Mouse (Mus musculus): Measurements from ENCODE around the gene Hivep3. TPM values are rescaled to one million over a fixed set of nuclear protein-coding genes. Genes with fewer than 3 reads are reported as not detected.

Hivep3 gene
- total RNA-seq, 1 experiment from 2014 or later = 8.5 TPM

GRCm38 (mm10) chr4:120058794-120059193 lies 325.2 kb downstream of the Hivep3 start:
- no peak for DNase-seq

DNA sequence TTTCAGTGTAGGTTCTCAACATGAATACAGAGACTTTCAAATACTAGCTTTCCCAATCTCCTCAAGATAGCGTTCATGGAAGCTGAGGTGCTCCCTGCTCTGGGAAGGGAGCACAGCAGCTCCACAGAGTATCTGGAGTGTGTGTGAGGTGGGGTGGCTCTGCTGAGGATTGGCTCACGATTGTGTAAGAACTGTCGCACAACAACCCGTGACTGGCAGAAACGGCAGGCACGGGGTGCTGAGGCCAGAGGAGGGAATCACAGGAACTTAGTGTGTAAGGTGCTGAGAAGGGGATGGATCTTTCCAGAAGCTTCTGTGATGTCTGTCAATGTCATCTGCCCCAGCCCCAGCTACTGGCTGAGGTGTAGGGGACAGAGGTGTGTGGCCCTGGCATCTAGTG lies 328.1 kb downstream of the Hivep3 start:
- DNase-seq = no peak

GRCm38 (mm10) chr4:120062198-120062597 lies 328.6 kb downstream of the Hivep3 start:
- no peak for DNase-seq

DNA sequence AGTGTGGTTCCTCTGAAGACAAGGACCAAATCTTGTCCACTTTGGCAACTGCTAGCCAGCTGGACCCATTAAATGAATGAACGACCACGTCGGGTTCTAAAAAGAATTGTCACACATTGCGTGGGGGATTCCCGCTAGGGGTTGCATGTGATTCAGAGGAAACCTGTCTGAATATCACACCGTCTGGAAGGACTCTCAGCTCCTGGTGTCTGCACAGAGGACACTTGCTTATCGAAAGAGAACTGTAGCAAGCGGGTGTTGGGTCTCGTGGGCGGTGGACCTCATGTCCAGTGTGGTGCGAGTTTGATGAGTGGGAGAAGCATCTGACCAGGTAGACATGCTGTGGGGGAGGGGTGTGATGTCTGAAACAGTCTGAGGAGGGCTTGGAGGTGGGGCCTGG lies 329.2 kb downstream of the Hivep3 start:
- DNase-seq = no peak

DNA sequence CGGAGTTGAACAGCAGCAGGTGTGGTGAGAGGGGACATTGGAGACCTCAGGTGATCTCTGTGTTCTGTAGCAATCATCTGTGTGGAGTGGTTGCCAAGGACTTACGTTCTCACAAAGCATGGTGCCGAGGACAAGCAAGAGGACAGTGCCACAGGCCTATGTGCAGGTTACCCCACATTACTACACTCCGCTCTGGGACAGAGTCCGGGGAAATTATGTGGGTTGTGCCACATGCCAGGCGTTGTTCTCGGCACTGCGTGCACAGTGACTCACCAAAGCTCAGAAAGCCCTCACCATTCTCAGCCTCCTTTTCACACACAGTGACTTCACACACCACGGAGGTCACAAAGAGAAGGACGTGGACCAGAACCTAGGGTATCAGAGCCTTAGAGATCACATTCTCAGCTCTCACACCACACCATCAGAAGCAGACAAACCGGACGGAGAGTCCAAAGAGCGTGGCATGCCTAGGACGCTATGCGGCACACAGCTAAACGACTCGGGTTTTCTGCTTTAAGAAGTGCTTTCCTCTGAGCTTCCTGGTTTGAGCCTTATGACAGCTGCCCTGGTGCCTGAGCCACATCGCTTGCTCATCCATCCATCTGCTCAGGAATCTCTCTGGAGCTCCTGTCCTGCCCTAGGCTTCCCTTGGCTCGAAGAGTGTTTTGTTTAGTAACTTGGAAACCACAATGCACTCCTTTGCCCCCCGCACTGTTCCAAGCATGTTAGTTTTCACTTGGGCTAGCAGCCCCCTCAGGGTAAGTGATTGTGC lies 330.0 kb downstream of the Hivep3 start:
- no peak for DNase-seq

GRCm38 (mm10) chr4:120064696-120065095 lies 331.1 kb downstream of the Hivep3 start, which contains the start of gene AL607142.1:
Gene AL607142.1, plus strand, starts transcription at chr4:120064996.
- no peak for DNase-seq

- no peak for DNase-seq
Measured at GRCm38 (mm10) chr4:120066841-120067591, 333.4 kb downstream of the Hivep3 start.

- no peak for DNase-seq
Measured at GRCm38 (mm10) chr4:120067592-120068235, 334.1 kb downstream of the Hivep3 start.

DNA sequence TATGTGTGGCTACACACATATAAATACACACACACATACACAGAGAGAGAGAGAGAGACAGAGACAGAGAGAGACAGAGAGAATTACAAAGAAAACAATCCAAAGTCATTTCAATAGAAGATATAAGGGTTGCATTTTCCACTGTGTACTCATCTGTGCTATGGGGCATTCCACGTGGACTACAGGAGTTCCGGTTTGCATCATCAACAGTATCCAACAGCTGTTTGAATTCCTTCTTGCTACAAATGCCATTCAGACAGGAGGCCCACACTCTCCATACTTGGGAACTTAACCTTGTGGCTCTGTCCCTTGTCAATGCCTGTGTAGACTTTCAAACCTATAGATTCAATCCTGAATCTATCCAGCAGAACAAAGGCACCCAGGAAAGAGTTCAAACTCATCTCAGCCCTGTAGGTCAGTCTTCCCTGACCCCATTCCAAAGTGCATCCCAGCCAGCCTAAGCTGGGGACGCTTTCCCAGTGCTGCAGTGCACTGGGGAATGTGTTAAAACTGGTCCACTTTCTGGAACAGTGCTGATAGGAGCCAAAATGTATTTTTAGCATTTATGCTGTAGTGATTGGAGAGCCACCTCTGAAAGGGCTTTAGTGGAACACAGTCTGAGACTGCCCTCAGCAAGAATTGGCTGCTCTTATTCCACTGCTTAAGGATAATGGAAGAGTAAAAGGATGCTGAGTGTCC lies 335.4 kb downstream of the Hivep3 start:
- DNase-seq = no peak

DNA sequence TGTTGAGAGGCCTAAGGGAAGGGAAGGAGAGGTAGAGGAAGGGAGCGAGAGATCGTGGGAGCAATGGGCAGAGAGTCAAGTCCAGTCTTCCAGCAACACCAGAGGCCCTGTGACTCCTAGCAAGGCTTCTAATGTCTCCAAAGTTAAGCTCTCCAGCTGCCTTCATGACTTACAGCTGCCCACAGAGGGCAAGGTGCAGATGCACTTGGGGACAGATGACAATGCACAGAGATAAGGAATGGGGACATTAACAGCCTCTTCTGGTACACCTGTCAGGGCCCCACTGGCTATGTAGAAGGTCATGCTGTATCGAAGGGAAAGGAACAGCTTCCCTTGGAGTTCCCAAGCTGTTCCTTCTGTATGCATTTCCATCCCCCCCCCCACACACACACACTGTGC lies 336.0 kb downstream of the Hivep3 start:
- DNase-seq = no peak

- DNase-seq = no peak
Measured at GRCm38 (mm10) chr4:120071411-120071810, 337.8 kb downstream of the Hivep3 start.

- no peak for DNase-seq
Measured at GRCm38 (mm10) chr4:120071842-120072507, 338.4 kb downstream of the Hivep3 start.

DNA sequence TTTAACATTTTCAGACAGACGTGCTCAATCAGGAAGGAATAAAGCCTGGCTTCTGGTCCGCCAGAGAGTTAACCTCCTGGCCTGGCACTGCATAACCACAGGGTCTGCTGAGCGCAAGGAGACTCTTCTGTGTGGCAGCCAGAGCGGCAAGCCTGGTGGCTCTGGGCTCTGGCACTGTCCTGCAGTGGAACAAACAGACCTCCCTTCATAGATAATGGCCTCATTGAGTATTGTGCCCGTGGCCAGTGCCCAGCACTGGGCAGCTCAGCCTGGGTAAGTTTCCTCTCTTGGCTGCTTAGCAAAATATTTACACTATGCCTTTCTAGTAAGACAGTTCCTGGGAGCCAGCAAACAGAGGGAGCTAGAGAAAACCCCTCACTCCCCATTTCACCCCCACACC lies 340.5 kb downstream of the Hivep3 start:
- no peak for DNase-seq

- no peak for DNase-seq
Measured at GRCm38 (mm10) chr4:120077322-120077721, 343.7 kb downstream of the Hivep3 start.

DNA sequence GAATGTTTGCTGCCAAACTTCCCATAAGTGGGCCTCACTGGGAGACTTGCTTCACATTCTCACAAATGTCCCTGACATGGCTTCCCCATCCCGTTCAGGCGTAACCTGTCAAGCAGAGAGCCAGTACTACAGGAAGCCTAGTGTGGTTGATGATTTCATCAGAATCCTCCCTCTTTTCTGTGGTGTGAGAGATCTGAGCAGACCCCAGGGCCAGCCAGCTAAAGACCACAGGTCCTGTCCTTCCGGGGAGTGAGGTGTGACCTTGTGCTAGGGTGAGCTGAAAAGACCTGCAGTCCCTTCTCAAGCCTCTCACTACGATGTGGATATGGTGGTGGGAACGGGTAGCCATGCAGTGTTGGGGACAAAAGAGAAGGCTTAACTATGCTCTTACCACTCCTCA lies 348.9 kb downstream of the Hivep3 start:
- no peak for DNase-seq

DNA sequence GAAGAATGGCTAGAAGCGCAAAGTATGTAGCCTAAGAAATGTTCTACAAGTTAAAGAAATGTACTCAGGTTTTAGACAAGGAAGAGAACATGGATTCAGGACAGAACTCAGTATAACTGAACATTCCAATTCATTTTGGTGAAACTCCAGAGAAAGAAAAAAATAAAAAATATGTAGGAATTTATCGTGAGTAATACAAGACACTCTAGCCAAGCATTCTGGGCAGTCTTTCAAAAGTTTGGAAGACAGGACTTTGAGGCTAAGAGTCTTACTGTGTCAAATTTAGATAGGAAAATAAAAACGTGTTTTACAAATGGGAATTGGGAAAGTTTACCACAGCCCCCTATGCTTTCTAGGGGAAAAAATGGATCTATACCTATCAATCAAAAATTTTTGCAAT lies 350.1 kb downstream of the Hivep3 start:
- DNase-seq = no peak

DNA sequence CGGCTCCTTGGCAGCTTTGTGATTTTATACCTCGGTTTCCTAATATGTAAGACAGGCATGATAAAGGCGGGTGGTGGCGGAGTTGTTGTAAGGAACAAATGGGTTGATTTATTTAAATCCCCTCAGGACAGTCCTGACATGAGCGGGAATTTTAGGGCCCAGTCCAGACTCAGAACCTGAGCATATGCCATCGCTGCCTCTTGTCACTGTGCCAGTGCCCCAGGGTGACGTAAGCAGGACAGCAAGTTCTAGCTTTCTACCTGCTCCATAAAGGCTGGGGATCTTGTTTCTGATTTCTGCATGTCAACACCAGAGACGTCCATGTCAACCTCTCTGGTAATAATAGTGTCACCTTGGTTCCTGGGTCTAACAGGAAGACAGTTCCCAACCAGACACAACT lies 356.0 kb downstream of the Hivep3 start:
- DNase-seq = no peak

- no peak for DNase-seq
Measured at GRCm38 (mm10) chr4:120091997-120092783, 358.6 kb downstream of the Hivep3 start.

GRCm38 (mm10) chr4:120096935-120097334 lies 363.4 kb downstream of the Hivep3 start:
- DNase-seq = no peak

GRCm38 (mm10) chr4:120101186-120101585 lies 367.6 kb downstream of the Hivep3 start:
- DNase-seq = no peak

DNA sequence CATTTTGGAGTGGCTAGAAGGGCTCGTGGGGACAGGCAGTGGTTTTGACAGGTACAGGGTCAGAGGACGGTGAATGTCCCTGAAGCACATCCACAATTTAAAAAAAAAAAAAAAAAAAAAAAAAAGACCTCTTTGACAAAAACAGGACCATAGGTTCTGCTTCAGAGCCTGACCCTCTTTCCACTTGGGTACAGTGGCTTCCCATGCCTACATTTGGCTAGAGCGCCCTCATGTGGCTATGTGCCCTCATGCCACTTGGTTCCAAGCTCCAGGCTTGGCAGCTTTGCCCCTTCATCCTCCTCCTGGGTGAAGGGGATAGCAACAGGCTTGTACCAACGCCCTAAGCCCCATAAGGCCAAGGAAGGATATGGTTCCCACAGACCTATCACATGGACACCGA lies 371.0 kb downstream of the Hivep3 start:
- peak; percentile 75 for DNase-seq
